Mouse (Mus musculus) hindlimb bud, embryonic 11.5 days (tissue): ENCODE measurements at regions not wholly inside any gene's neighbourhood (a gene's known extent, or its start where the extent isn't known, plus 50 kb on each side); places are given as distances from the start of the nearest gene placed in this dataset.

Experiments
- DNase-seq: peaks from one replicate; pipeline ENCODE4 v3.0.0-alpha.2; 2012; ENCODE audit warnings: low read depth, low spot score; ENCODE audit errors: extremely low spot score

- DNase-seq: no peak
Observed at GRCm38 (mm10) chr15:70982719-70983118, 2851.6 kb upstream of the Gm6569 start.

DNA sequence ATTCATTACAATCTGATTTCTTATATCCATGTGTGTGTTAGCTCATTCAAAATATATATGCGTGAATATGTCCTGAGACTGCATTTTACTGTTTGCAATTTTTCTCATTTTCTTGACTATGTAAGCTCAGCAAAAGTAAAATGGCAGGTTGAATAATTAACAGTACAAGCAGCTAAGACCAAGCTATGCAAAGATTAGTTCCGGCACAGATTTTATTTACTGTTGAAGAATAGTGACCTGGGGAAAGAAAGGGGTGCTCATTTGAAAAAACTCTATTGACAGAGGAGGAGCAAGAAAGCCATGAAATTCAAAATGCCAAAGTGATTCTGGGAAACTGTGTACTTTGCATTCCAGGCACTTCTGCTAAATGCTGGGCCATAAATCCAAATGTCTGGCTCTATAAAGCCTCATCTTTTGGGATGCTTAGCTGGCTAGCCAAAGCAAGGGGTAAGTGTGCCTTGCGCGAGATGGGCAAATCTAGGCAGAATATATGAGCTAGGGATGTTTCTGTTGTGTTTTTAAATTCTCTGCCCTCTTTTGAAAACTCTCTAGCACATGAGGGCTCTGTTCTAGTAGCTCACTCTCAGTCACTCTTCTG, 2846.3 kb upstream of the Gm6569 start:
- no peak for DNase-seq

- no peak for DNase-seq
Observed at GRCm38 (mm10) chr15:70993397-70993796, 2841.0 kb upstream of the Gm6569 start.

GRCm38 (mm10) chr15:71010362-71010761, 2824.0 kb upstream of the Gm6569 start:
- DNase-seq: no peak

- DNase-seq: no peak
Observed at GRCm38 (mm10) chr15:71010773-71011172, 2823.6 kb upstream of the Gm6569 start.

DNA sequence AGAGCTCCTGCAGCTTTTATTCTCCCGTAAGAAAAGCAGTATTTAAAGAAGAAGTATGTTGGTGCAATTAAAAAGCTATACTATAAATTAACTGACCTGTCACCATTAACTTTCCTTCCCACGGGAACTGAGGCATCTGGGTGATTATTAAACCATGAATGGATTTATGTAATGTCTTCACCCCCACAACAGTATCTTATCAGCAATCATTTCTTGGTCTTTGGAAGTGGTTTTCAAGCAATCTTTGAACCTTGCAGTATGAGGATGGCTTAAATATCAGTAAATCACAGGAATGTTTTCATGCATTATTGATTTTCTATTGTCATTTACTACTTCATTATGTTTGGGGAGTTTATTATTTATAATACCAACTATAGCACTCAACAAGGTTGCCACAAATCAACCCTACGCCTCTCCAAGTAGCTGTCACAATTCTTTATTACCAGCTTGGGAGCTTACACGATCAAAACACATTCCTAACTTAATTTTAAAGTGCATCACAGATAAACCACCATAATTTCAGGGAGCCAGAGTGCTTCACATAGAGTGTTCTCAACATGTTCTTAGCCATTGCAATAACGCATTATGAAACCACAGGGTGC, 2780.0 kb upstream of the Gm6569 start:
- DNase-seq: no peak

- no peak for DNase-seq
Observed at GRCm38 (mm10) chr15:71086367-71086997, 2747.9 kb upstream of the Gm6569 start.

GRCm38 (mm10) chr15:71099111-71099510, 2735.2 kb upstream of the Gm6569 start:
- DNase-seq: no peak

GRCm38 (mm10) chr15:71129802-71130201, 2704.6 kb upstream of the Gm6569 start:
- no peak for DNase-seq

- no peak for DNase-seq
Observed at GRCm38 (mm10) chr15:71157680-71158079, 2676.7 kb upstream of the Gm6569 start.

DNA sequence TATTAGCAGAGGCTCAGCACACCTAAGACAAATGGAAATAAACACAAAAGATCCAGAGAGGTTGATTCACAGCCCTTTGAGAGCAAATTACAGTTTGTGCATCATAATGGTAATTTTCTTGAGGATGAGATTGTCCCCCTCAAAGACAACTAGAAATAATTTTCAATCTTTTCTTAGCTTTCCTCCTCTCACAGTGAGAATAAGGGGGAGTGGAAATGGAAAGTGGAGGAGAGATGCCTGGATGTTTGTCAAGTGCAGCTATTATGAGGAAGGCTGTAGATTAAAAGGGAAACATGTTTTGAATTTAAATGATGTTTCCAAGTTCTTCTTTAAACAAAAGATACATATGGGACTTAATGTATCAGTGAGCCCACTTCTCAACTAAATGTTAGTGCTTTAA, 2672.3 kb upstream of the Gm6569 start:
- no peak for DNase-seq

DNA sequence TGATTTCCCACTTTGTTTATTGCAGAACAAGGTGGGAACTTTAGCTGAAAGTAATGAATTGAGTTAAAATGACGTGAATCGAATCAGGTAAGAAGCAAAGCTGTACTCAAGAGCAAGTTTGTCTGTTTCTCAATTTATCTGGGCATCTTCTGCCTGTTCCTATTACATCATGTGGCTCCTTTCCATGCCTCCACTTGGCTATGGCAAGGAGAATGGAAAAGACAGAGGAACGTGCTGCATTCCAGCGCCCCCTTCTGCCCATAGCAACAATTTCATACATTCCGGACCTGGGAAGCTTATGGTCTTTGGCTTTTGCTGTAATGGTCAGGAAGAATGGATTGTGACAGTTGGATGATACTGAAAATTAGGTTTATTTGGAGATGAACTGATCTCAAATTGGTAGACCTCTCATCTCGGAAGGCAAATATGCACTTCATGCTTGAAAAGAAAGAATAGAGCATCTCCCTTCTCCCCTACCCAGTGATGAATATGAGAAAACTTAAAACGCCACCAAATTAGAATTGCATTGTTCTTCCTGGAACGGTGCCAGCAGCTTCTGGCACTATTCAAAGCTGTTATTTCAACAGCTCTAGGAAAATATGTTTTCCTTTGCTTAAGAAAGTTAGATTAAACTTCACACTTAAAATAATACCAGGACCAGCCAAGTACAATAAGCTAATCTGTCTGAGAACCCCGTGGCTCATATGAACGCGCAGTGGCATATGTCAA, 2639.2 kb upstream of the Gm6569 start:
- no peak for DNase-seq

DNA sequence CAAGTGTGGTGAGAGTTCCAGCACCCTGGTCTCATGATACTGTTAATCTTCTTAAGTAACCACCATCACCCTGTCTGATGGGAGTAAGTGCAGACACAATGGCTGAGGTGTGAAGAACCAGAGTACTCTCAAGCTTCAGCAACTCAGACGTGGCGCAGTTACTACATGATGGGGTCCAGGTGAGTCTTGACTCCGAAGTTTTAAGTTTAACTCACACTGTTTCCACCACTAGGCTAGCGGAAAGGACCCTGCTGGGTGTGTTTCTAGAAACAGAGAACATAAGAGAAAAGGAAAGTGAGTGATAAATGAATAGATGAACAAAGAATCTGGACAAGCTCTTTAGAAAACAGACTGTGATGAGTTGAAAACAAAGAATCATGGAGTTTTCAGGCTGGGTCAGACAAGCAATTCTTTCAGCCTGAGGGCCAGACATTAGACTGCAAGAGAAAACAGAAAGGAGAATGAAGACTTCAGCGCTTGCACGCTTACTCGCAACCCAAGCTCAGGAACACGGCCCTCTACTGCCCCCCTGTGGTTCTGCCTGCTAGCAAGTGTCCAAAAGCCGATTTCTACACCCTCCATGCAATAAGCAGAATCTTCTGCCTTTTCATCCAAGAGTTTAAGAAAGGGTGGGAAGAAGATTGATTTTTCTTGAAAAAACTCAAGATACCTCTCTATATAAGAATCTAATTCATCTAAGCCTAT, 2593.6 kb upstream of the Gm6569 start:
- peak; percentile 18 for DNase-seq

DNA sequence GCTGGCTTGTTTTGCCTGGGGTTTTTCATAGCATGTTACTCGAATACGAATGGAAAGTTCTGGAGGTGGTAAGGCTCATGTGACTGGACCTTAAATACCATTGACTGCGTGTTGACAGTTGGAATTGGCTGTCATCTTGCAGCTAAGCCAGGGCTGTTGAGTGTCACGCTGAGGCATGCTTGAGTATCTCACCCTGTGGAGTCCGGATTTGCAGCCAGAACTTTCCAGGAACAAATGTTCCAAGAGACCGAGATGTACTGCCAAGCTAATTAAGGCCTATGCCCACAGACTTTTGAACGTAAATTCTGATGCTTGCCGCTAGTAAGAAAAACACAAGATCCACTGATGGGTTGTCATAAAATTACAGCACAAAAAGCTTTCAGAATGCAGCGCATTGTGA, 2590.8 kb upstream of the Gm6569 start:
- no peak for DNase-seq

GRCm38 (mm10) chr15:71275876-71276565, 2558.3 kb upstream of the Gm6569 start:
- no peak for DNase-seq

GRCm38 (mm10) chr15:71276566-71276912, 2557.8 kb upstream of the Gm6569 start:
- no peak for DNase-seq

DNA sequence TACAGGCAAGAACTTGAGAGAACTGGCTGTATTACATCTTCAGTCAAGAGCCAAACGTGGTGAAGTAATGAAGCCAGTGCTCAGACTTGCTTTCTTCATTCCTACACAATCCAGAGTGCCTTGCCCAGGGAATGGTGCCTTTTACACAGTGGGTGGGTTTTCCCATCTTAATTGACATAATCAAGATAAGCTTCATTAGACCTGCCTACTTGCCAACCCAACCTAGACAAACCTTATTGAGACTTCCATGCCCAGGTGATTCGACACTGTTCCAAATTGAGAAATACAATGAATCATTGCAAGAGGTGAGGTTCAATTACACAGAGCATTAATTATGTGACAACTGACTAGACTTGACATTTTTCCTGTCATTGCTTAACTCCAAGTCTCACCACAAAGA, 2557.0 kb upstream of the Gm6569 start:
- DNase-seq: no peak

DNA sequence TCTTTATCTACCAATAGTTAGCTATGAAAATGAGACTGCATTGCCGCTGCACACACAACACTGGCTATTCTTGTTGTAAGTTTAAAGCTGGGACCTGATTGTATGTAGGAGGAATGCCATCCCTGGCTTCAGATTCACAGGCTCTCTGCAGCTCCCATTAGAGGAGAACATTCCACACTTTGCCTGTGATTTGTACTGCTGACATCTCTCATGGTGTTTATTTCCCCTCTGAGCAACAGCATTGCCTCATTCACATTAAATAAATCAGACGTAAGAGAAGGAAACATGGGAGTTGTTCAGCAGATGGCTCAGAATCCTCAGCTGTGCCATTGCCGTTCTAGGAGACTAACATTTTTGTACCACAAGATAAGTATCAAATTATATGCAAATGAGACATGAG, 2550.6 kb upstream of the Gm6569 start:
- DNase-seq: no peak

- DNase-seq: no peak
Observed at GRCm38 (mm10) chr15:71302541-71302940, 2531.8 kb upstream of the Gm6569 start.

- DNase-seq: no peak
Observed at GRCm38 (mm10) chr15:71310230-71310629, 2524.1 kb upstream of the Gm6569 start.

DNA sequence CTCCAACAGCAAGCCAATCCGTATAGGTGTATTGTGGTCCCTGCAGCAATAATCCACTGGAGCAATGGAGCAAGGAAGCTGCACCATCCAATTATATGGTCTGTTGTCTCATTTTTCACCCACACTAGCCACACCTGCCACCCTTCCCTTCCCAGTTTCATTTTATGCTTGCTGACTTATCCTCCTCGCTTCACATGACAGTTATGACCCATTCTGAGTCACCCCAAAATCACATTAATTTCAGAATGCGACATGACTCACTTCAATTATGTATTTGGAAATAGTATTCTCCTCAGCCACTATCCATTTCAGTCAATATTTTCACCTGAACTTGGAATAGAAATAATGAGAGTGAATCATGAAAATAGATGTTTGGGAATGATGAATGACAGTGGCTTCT, 2507.8 kb upstream of the Gm6569 start:
- DNase-seq: no peak
